Mouse (Mus musculus) heart, embryonic 14.5 days (tissue): ENCODE results near the gene Oxld1. TPM values are rescaled to one million over a fixed set of nuclear protein-coding genes. Genes with fewer than 3 reads are reported as not detected.

ENCODE experiments used
- ATAC-seq: fragments of 200-750 bp; cut with Nextera tagmentation; 2 replicates; pipeline ENCODE4 v1.8.0; 2017; ENCODE audit warnings: low read depth, moderate TSS enrichment; ENCODE audit not compliant: insufficient number of reproducible peaks, insufficient read depth, low FRiP score
- H3K27ac ChIP-seq, 2 experiments: fragments of 200-500 bp in 1 of 2; fragments of 300-500 bp in 1 of 2; sonication (generic) in 1 of 2; replicated peaks in 1 of 2; 2 replicates each; pipeline ENCODE4 v1.5.1; 2012 to 2014; ENCODE audit warnings: low read depth in 2 of 2, low read length in 2 of 2, control low read depth in 1 of 2, mild to moderate bottlenecking in 1 of 2, mixed read lengths in 1 of 2; ENCODE audit not compliant: control insufficient read depth in 1 of 2, insufficient read depth in 1 of 2
- H3K27me3 ChIP-seq: fragments of 300-500 bp; sonication (generic); 2 replicates; pipeline ENCODE4 v1.6.1; 2014; ENCODE audit warnings: mild to moderate bottlenecking, low read length, control low read depth; ENCODE audit not compliant: control insufficient read depth, insufficient read depth
- H3K36me3 ChIP-seq: fragments of 300-500 bp; sonication (generic); 2 replicates; pipeline ENCODE4 v1.6.1; 2014; ENCODE audit warnings: mild to moderate bottlenecking, control low read depth, low read length, mixed read lengths; ENCODE audit not compliant: control insufficient read depth, insufficient read depth
- H3K4me1 ChIP-seq, 2 experiments: fragments of 200-500 bp in 1 of 2; fragments of 300-500 bp in 1 of 2; sonication (generic) in 1 of 2; 2 replicates each; pipeline ENCODE4 v1.6.1; 2012 to 2014; ENCODE audit warnings: low read length in 2 of 2, control low read depth in 1 of 2, mixed read lengths in 1 of 2; ENCODE audit not compliant: control insufficient read depth in 2 of 2, insufficient read depth in 2 of 2
- H3K4me2 ChIP-seq: fragments of 300-500 bp; sonication (generic); 2 replicates; pipeline ENCODE4 v1.6.1; 2014; ENCODE audit warnings: mild to moderate bottlenecking, low read length
- H3K4me3 ChIP-seq, 2 experiments: fragments of 200-500 bp in 1 of 2; fragments of 300-500 bp in 1 of 2; sonication (generic) in 1 of 2; 2 replicates each; pipeline ENCODE4 v1.5.1; 2012 to 2014; ENCODE audit warnings: low read length in 2 of 2, mild to moderate bottlenecking in 2 of 2, control low read depth in 1 of 2, low read depth in 1 of 2, moderate library complexity in 1 of 2; ENCODE audit not compliant: control insufficient read depth in 1 of 2, insufficient read depth in 1 of 2
- H3K9ac ChIP-seq: fragments of 300-500 bp; sonication (generic); 2 replicates; pipeline ENCODE4 v1.6.1; 2014; ENCODE audit warnings: mild to moderate bottlenecking, low read length
- H3K9me3 ChIP-seq: fragments of 300-500 bp; sonication (generic); 2 replicates; pipeline ENCODE4 v1.6.1; 2016; ENCODE audit warnings: low read length, control low read depth; ENCODE audit not compliant: control insufficient read depth
- WGBS: fragments of 180-500 bp; shearing (Covaris S2); extraction: QIAGEN DNeasy Blood & Tissue Kit; methylation state at CpG from one replicate; pipeline ENCODE4 v1.1.7; 2014; 5-methylcytosine and 5-hydroxymethylcytosine counted together
- polyA plus RNA-seq: library from polyadenylated mRNA; unstranded; fragments of >200 nt; fragmentation: Nextera tagmentation; extraction: Ambion mirVana; gene quantifications from 2 replicates; pipeline ENCODE4 v1.2.1, GENCODE M21; 2014

Oxld1 gene
- polyA plus RNA-seq, 1 experiment from 2014 or later = 24.9 TPM

DNA sequence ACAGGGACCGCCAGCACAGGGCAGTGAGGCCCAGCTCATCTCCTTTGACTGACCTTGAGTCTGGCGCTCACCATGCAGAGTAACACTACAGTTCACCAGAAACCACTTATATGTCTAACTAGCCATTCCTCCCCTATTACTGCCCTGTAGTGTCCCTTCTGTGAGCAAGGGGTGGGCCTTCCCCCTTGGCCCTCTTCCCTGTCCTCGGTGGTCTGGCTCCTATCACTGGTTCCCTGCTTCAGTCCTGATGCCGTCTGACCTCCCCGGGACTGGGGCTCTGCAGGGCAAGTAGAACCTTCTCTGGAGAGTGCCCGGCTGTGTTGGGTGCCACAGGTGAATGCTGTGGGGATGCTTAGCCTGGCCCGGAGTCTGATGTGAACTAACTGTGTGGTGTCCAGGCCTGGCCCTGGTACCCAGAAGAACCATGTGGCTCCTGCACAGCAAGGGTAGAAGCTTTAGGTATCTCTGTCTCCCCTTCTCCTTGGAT is 25.6 kb upstream of the Oxld1 start:
- Histone ChIP-seq H3K27ac (peak overlapping the region in 1 of 2 experiments; percentile 85; a peak in 1 of 4 replicates), H3K27me3 (no peaks in the 10 kb centered on the region), H3K4me1 (peaks cover 4 to 16% of the 10 kb centered on the region in 2 experiments), H3K36me3 (peaks cover 84% of the 10 kb centered on the region), H3K4me2 (peak overlapping the region; percentile 87), H3K9ac (peak overlapping the region; percentile 98), H3K4me3 (peak overlapping the region in 1 of 2 experiments; percentile 98; a peak in 1 of 4 replicates), H3K9me3 (no peaks in the 10 kb centered on the region)
- no peak for ATAC-seq
- 82% methylated on average over 7 of the region's 7 CpGs for WGBS

DNA sequence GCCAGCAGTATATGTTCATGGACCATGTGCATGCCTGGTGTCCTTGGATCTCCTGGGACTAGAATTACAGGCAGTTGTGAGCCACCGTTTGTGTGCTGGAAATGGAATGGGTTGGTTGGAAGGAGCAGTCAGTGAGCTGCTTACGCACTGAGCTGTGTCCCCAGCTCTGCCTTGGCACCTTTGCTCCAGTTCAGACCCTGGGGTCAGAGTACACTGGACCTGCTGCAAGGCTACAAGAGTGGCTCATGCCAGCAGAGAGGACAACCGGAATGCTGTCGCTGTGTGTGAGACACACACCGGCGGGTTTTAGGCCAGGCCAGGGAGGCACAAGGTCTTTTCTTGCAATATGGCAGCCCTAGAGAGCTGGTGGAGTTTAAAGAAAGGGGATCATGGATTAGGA is 14.2 kb upstream of the Oxld1 start:
- H3K36me3 ChIP-seq = peaks cover 82% of the 10 kb centered on the region
- H3K9me3 ChIP-seq = no peaks in the 10 kb centered on the region
- H3K4me2 ChIP-seq = no peak overlapping the region
- H3K27ac ChIP-seq = no peak overlapping the region
- 92% methylated on average over 6 of the region's 6 CpGs for WGBS
- ATAC-seq = no peak
- no peak overlapping the region for H3K9ac ChIP-seq
- no peaks in the 10 kb centered on the region for H3K27me3 ChIP-seq
- peaks cover 5 to 9% of the 10 kb centered on the region in 2 experiments; a peak in 3 of 4 replicates for H3K4me1 ChIP-seq
- H3K4me3 ChIP-seq = no peak overlapping the region

GRCm38 (mm10) chr11:120467736-120468092 is 9.8 kb upstream of the Oxld1 start:
- H3K4me3 ChIP-seq = peak overlapping the region; percentile 97 to 98
- no peaks in the 10 kb centered on the region for H3K9me3 ChIP-seq
- peak; percentile 20; the same call in 1 of the 2 replicates for ATAC-seq
- H3K4me1 ChIP-seq = peaks cover 8 to 16% of the 10 kb centered on the region in 2 experiments
- peak overlapping the region; percentile 96 for H3K4me2 ChIP-seq
- 2% methylated on average over 33 of the region's 33 CpGs for WGBS
- no peak overlapping the region; a peak in 1 of 4 replicates for H3K27ac ChIP-seq
- no peaks in the 10 kb centered on the region for H3K27me3 ChIP-seq
- peaks cover 66% of the 10 kb centered on the region for H3K36me3 ChIP-seq
- H3K9ac ChIP-seq = peak overlapping the region; percentile 93

- H3K27ac ChIP-seq = peak within 1 kb of the TSS; percentile 70 to 80
- H3K36me3 ChIP-seq = peaks cover 66% of the 10 kb centered on the region
- peak within 1 kb of the TSS; percentile 97 to 98 for H3K4me3 ChIP-seq
- H3K9ac ChIP-seq = peak within 1 kb of the TSS; percentile 93
- under 1% methylated on average over 53 of the region's 54 CpGs for WGBS
- no peaks in the 10 kb centered on the region for H3K9me3 ChIP-seq
- peak within 1 kb of the TSS; percentile 96 for H3K4me2 ChIP-seq
- H3K4me1 ChIP-seq = peaks cover 8 to 16% of the 10 kb centered on the region in 2 experiments
- ATAC-seq = peak; percentile 99
- no peaks in the 10 kb centered on the region for H3K27me3 ChIP-seq
Observed at GRCm38 (mm10) chr11:120467051-120467735, 9.3 kb upstream of the Oxld1 start, which contains the start of gene Arl16. Gene Arl16, minus strand, starts transcription at chr11:120467607.

GRCm38 (mm10) chr11:120465521-120465920 is 7.7 kb upstream of the Oxld1 start:
- peaks cover 66% of the 10 kb centered on the region for H3K36me3 ChIP-seq
- H3K9ac ChIP-seq = no peak overlapping the region
- H3K9me3 ChIP-seq = no peaks in the 10 kb centered on the region
- H3K4me2 ChIP-seq = peak overlapping the region; percentile 88
- peaks cover 8 to 16% of the 10 kb centered on the region in 2 experiments for H3K4me1 ChIP-seq
- WGBS = 65% methylated on average over 4 of the region's 4 CpGs
- no peak overlapping the region for H3K4me3 ChIP-seq
- H3K27ac ChIP-seq = no peak overlapping the region
- no peak for ATAC-seq
- H3K27me3 ChIP-seq = no peaks in the 10 kb centered on the region

DNA sequence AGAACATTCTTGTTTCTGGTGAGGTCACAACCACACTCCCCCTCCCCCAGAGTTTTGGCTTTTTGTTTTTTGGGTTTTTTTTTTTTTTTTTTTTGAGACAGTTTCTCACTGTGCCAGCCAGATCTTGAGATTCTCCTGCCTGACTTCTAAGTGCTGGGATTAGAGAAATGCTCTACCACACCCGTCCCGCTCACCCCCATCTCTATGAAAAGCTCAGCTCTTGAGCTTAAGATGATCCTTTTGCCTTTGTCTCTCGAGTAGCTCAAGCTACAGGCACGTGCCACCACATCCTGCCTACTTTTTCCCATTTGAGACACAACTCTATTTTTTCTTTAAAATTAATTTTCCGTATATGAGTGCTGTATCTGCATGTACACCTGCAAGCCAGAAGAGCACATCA is 6.5 kb upstream of the Oxld1 start:
- H3K4me2 ChIP-seq = no peak overlapping the region
- no peaks in the 10 kb centered on the region for H3K27me3 ChIP-seq
- H3K4me3 ChIP-seq = no peak overlapping the region
- no peak overlapping the region for H3K9ac ChIP-seq
- H3K27ac ChIP-seq = no peak overlapping the region
- H3K4me1 ChIP-seq = peaks cover 8 to 16% of the 10 kb centered on the region in 2 experiments
- peaks cover 65% of the 10 kb centered on the region for H3K36me3 ChIP-seq
- H3K9me3 ChIP-seq = no peaks in the 10 kb centered on the region
- ATAC-seq = no peak
- 80% methylated on average over 5 of the region's 5 CpGs for WGBS

- Histone ChIP-seq H3K4me3 (no peak overlapping the region), H3K9me3 (no peaks in the 10 kb centered on the region), H3K36me3 (peaks cover 61% of the 10 kb centered on the region), H3K4me1 (peaks cover 8 to 20% of the 10 kb centered on the region in 2 experiments), H3K27ac (no peak overlapping the region), H3K9ac (no peak overlapping the region), H3K27me3 (no peaks in the 10 kb centered on the region), H3K4me2 (no peak overlapping the region)
- ATAC-seq = no peak
- 85% methylated on average over 2 of the region's 2 CpGs for WGBS
Observed at GRCm38 (mm10) chr11:120463536-120463935, 5.7 kb upstream of the Oxld1 start.
